Mouse (Mus musculus): ENCODE data around the gene Carmil1.

Carmil1 gene

DNA sequence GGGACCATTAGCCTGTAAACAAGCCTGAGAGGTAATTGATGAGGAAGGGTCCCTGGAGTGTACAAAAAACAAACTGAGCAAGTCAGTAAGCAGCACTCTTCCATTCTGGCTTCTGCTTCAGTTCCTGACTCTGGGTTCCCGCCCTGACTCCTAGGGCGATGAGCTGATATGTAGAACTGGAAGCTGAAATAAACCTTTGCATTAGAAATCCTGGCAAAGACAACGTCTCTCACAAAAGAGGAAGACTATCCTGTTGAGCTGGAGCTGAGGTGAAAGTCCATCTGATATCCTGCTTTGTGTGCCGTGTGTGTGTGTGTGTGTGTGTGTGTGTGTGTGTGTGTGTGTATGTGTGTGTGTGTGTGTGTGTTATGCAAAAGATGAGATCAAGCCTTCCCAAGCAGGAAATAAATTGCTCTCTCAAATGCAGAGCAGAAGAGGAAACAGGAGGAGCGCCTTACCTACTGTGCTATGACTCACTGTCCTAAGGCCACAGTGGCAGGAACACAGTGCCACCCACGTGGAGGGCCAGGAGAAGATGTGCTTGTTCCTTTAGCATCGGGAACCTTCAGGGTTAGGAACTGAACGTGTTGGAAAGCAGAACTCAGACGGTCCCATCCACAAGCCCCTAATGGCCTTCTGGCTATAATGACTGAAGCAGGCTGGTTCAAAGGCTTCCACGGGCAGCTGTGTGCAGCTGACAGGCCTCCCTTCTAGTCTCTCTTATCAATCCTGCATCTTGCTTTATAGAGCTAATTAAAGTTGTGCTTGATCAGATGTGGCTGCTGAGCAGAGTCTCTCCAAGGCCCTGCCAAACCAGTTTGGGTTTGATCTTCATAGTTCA lies 19.6 kb downstream of the Carmil1 start:
- in situ Hi-C loops (cut with MboI) = no loop called here

DNA sequence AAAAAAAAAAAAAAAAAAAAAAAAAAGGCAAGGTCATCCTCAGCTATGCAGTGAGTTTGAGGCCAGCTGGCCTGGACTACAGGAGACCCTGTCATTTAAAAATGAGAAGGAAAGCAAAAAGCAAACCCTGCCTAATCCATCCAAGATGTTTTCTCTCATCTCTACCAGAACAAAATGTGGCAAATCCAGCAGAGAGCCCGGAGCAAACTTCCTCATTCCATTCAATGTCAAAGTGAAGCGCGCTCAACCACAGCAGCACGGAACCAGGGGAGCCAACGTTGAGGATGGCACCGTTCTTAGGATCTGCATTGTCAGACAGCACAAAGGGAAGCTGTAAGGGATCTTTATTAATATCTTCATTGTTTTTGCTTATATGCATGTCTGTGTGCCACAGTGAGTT lies 22.8 kb downstream of the Carmil1 start:
- in situ Hi-C loops (cut with MboI) = no loop called here

DNA sequence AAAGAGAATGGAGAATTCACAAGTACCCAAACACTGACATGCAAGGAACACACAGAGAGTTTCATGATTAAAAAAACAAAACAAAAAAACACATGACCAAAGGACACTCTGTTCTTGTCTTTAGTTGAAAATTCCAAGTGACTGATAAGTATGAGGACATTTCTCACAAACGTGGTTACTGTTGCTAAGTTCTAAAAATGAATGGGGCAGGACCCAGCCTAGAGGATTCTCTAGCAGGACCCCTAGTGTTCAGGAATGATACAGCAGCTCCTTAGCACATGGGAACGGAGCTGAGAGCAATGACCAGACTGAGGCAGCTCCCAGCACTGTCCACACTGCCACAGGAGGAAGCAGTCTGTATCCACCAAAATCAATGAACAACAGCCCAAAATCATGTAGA lies 26.6 kb downstream of the Carmil1 start:
- in situ Hi-C loops (cut with MboI) = no loop called here

GRCm38 (mm10) chr13:24253551-24253950 lies 27.0 kb downstream of the Carmil1 start:
- in situ Hi-C loops (cut with MboI) = no loop called here

GRCm38 (mm10) chr13:24251236-24251635 lies 29.4 kb downstream of the Carmil1 start:
- in situ Hi-C loops (cut with MboI) = no loop called here

DNA sequence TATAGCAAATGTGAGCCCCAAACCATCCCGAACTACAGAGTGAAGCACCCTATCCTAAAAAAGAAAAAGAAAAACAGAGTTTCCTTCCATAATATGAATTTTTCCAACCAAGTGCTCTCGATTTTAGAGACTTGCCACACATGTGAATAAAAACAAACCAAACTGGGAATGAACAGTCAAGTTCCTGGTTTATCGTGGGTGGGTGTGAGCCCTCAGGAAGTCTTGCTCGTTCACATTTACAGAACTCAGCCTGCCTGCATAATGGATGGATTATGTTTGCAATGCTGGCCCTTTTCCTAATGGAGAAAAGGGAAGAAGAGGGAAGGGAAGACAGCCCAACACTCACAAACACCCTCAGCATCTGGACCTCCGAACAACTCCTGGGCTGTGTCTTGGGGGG lies 32.7 kb downstream of the Carmil1 start:
- in situ Hi-C loops (cut with MboI) = no loop called here

GRCm38 (mm10) chr13:24247441-24247840 lies 33.2 kb downstream of the Carmil1 start:
- in situ Hi-C loops (cut with MboI) = no loop called here

GRCm38 (mm10) chr13:24246266-24246665 lies 34.3 kb downstream of the Carmil1 start:
- in situ Hi-C loops (cut with MboI) = no loop called here

- in situ Hi-C loops (cut with MboI) = no loop called here
These were observed 36.0 kb downstream of the Carmil1 start for GRCm38 (mm10) chr13:24244613-24245012.

DNA sequence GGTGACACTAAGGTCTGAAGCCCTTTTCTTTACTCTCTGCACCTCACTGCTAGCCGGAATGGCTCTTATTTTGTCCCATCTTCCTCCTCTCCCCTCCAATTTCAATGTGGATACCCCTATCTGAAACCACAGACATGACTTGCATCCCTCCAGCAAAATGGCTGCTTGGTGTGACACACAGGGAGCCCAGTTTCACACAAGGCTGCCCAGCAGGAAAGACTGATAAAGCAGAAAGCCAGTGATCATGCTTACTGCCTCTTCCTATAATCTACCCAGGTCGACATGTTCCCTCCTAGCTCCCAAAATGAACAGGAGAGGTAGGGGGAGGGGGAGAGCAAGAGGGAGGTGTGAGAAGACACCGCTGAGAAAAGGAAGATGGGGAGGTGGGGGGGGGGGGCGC lies 36.6 kb downstream of the Carmil1 start:
- in situ Hi-C loops (cut with MboI) = no loop called here

DNA sequence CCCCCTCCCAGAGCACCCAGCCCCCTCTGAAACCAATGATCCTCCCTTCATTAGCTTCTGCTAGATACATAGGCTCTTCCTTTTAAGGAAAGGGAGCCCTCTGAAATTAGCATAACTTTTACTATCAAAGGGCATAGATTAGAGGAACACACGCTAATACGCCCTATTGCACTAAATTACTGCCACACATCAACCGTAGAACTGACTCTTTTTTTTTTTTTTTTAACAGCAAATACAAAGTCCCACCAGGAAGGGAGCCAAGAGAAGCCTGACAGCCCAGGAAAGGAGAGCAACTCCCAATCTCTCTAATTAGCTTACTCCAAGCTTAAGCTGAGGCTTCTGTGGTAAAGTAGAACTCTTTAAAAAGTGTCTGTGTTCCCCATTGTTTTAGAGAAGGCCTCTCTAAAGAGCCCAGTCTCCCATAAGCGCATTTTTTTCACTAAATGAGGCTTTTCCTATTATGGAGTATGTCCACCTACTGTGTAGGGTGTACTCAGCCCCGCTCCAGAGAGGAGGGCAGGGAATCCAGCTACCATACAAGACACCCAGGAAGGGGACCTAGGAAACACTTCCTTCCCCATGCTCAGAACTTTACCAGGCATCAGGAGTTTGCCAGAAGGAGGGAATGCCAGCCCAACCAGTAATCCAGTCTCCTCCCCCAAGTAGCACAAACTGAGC lies 38.0 kb downstream of the Carmil1 start:
- in situ Hi-C loops (cut with MboI) = no loop called here

GRCm38 (mm10) chr13:24241201-24241600 lies 39.4 kb downstream of the Carmil1 start:
- in situ Hi-C loops (cut with MboI) = no loop called here

DNA sequence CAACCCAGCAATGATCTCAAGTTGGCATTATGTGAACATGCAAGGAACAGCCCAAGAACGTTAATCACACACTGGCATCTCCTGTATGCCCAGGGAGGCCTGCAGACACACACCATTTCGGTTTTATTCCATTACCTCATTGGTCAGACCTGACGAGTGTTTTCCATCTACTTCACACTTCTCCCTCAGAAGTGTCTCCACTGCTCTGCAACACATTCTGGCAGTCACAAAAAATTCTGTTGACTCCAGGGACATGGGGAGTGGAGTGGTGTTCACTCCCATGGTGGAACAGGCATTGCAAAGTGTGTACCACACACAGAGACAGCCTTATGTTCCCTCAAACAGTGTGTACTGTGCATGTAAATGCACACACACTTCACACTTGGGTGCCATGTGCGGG lies 40.2 kb downstream of the Carmil1 start:
- in situ Hi-C loops (cut with MboI) = no loop called here

- in situ Hi-C loops (cut with MboI) = no loop called here
These were observed 42.0 kb downstream of the Carmil1 start for GRCm38 (mm10) chr13:24238456-24239120.

DNA sequence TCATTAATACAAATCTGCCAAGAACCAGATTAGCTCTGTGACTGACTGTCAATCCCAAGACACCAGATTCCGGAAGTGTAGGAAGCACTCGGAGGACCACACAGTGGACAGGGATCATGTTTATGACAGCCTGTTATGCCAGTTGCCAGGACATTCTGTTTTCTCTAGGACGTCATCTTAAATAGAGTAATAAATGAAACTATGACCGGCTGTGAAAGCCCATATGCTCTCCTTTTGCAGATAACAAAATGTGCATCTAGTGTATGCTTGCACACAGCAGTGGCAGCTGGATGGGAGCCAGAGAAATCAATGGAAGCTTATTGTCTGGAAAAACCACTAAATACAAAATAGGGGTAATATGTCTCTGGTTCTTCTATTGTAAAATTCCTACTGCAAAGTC lies 43.9 kb downstream of the Carmil1 start:
- in situ Hi-C loops (cut with MboI) = no loop called here

DNA sequence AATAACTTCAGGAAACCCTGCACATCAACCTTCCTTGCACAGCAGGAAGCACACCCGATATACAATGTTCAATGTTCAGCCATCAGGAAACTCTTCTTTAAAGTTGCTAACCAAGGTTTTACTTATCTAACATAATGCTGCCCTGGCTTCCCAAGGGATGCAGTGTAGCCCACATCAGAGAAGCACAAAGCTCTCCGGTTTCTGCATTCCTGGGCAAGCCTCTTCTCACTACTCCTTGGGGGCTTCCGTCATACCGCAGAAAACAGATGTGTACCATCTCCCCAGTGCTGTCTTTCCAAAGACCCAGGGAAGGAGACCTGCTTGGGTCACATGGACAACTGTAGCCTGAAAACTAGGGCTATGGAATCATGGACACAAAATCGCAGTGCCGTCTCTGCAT lies 47.8 kb downstream of the Carmil1 start:
- in situ Hi-C loops (cut with MboI) = no loop called here

- in situ Hi-C loops (cut with MboI) = no loop called here
These were observed 48.7 kb downstream of the Carmil1 start for GRCm38 (mm10) chr13:24231746-24232483.

DNA sequence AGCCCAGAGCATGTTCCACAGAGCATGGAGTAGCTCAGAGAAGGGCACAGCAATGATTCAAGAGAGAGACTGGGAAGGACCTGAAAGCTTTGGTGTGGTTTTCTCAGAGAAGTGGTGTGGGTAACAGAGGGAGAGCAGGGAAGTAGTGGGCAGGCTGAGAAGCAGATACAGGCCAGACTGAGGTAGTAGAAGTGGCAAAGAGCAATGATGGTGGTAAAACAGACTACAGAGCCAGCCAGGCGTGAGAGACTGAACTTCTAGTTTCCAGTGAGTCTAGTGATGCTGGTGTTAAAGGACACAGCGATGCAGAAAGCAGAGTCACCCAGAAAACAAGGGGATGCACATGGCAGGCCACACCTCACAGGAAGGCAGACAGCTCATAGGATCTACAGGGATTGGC lies 49.4 kb downstream of the Carmil1 start:
- in situ Hi-C loops (cut with MboI) = no loop called here

DNA sequence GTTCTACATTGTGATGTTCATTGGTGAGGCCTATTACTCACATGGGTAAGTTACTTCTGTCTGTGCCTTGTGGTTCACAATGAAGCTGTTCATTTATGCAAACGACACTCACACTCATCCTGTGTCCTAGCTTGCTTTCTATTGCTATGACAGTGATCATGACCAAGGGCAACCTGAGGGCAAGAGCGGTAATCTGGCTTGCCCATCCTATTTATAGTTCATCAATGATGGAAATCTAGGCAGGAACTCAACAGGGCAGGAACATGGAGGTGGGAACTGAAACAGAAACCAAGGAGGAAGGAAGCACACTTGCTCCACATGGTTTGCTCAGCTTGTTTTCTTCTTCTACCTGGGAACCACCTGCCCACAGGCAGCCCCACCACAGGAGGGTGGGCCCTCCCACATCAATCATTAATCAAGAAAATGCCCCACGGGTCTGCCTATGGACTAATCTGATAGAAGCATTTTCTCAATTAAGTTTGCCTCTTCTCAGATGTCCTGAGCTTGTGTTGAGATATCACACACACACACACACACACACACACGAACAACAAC lies 50.0 kb downstream of the Carmil1 start:
- in situ Hi-C loops (cut with MboI) = no loop called here

- in situ Hi-C loops (cut with MboI) = no loop called here
These were observed 57.0 kb downstream of the Carmil1 start for GRCm38 (mm10) chr13:24223425-24224201.

DNA sequence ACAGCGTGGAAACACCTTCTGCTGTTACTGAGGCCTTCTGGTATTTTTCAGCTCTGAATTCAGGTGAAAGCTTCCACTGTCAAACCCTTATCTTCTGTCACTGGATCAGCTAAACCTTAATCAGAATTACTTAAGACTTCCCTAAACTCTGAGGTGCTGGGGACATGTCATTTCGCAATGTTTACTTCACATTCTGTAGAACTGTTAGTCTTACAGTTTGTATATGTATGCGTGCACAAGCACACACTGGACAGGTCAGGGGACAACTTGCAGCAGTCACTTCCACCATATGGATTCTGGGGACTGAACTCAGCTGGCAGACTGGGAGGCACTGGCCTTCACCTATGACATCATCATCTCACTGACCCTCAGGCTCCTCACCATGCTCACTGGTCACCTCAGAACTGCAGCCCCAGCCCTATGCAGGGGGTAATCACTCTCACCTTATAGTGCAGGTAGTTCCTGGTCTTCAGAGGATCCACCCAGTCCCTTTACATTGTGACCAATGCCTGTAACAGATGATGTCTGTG lies 60.1 kb downstream of the Carmil1 start:
- in situ Hi-C loops (cut with MboI) = no loop called here

Data from mature B cell (primary cell).